Mouse (Mus musculus) liver, adult 2 months (tissue): ENCODE data around the gene Armh3. TPM values are rescaled to one million over a fixed set of nuclear protein-coding genes. Genes with fewer than 3 reads are reported as not detected.
A peak's percentile ranks its signal among the peaks of the same experiment; 100 is the strongest.

Experiments used
- DNase-seq: peaks from one replicate; pipeline ENCODE4 v3.0.0-alpha.2; 2011; ENCODE audit warnings: low read depth, low spot score; ENCODE audit errors: extremely low read depth
- H3K27ac ChIP-seq: fragments of 200-500 bp; replicated peaks from 2 replicates; pipeline ENCODE4 v1.5.1; 2012; ENCODE audit warnings: low read depth, mild to moderate bottlenecking, control low read depth, inconsistent platforms, low read length; ENCODE audit not compliant: insufficient read depth
- H3K27me3 ChIP-seq: fragments of 200-500 bp; 2 replicates; pipeline ENCODE4 v1.6.1; 2012; ENCODE audit warnings: mild to moderate bottlenecking, moderate library complexity, low read length, inconsistent platforms; ENCODE audit not compliant: control insufficient read depth, insufficient read depth
- H3K36me3 ChIP-seq: fragments of 200-500 bp; 2 replicates; pipeline ENCODE4 v1.6.1; 2012; ENCODE audit warnings: low read length, inconsistent platforms; ENCODE audit not compliant: control insufficient read depth, insufficient read depth
- H3K4me1 ChIP-seq: fragments of 200-500 bp; 2 replicates; pipeline ENCODE4 v1.6.1; 2011; ENCODE audit warnings: low read length; ENCODE audit not compliant: control insufficient read depth, insufficient read depth
- H3K4me3 ChIP-seq: fragments of 200-500 bp; 2 replicates; pipeline ENCODE4 v1.5.1; 2011; ENCODE audit warnings: low read depth, mild to moderate bottlenecking, control low read depth, low read length, moderate library complexity; ENCODE audit not compliant: insufficient read depth
- H3K79me2 ChIP-seq: fragments of 200-500 bp; 2 replicates; pipeline ENCODE4 v1.6.1; 2012; ENCODE audit warnings: inconsistent platforms, mild to moderate bottlenecking, low read length, moderate library complexity; ENCODE audit not compliant: control insufficient read depth, insufficient read depth
- H3K9ac ChIP-seq: fragments of 200-500 bp; 2 replicates; pipeline ENCODE4 v1.6.1; 2012; ENCODE audit warnings: low read depth, mild to moderate bottlenecking, control low read depth, inconsistent platforms, low read length
- CTCF ChIP-seq: fragments of 200-500 bp; IDR thresholded peaks from 2 replicates; pipeline ENCODE4 v1.5.1; 2011; ENCODE audit warnings: low read depth, low read length, control low read depth
- POLR2A ChIP-seq: fragments of 200-500 bp; IDR thresholded peaks from 2 replicates; pipeline ENCODE4 v1.6.1; 2011; ENCODE audit warnings: low read length, control low read depth; ENCODE audit not compliant: insufficient read depth; ENCODE audit errors: extremely low read depth
- WGBS: fragments of 180-500 bp; shearing (Covaris S2); methylation state at CpG from one replicate; pipeline ENCODE4 v1.1.7; 2018; 5-methylcytosine and 5-hydroxymethylcytosine counted together
- polyA plus RNA-seq: library from polyadenylated mRNA; depleted of rRNA; stranded (reverse); fragments of >200 nt; gene quantifications from 2 replicates; pipeline ENCODE4 v1.2.3, GENCODE M21; 2012; rRNA removed
- total RNA-seq: library from RNA; depleted of rRNA; stranded (reverse); fragments of >200 nt; gene quantifications from 2 replicates; pipeline ENCODE4 v1.2.3, GENCODE M21; 2014; rRNA removed

Gene Armh3
- total and polyA plus RNA-seq, 2 experiments, result 3.8 to 5.2 TPM

DNA sequence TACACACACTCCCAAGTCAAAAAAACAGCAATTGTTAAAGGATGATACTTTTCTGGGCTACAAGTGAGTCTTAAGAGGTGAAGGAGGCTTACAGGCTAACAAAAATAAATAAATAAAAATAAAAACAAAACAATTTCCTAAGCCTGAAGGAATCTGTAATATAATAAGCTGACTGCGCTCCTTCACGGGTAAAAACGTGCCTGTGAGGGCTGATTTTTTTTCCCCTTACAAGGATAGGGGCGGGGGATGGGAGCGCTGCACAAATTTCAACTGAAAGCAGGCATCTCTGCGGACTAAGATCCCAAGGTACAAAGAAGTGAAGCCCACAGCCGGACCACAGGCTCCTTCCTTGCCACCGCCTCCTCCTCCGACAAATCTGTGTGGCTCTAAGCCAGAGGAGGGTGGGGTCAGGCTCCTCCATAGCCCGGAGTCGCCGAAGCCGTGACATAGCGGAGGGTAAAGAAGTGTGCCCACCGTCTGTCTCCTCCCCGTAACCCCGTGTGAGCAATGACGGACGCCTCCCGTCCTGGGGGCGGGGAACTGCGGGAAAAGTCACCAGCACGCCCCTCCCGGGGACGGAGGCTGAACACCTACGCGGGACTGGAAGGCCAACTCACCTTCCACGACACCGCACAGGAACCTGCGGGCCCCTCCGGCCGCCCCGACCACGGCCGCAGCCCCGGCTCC is 215.8 kb downstream of the Armh3 start:
- Histone ChIP-seq H3K4me3 (peak overlapping the region; percentile 99), H3K27ac (peak overlapping the region; percentile 92), H3K27me3 (no peaks in the 10 kb centered on the region), H3K79me2 (peaks cover 25% of the 10 kb centered on the region), H3K36me3 (peaks cover 12% of the 10 kb centered on the region; the same call in 1 of the 2 replicates), H3K9ac (peak overlapping the region; percentile 97), H3K4me1 (peaks cover 4% of the 10 kb centered on the region)
- TF ChIP-seq CTCF (no peak), POLR2A (no peak)
- peak; percentile 46 for DNase-seq
- WGBS, result under 1% methylated on average over 36 of the region's 36 CpGs

DNA sequence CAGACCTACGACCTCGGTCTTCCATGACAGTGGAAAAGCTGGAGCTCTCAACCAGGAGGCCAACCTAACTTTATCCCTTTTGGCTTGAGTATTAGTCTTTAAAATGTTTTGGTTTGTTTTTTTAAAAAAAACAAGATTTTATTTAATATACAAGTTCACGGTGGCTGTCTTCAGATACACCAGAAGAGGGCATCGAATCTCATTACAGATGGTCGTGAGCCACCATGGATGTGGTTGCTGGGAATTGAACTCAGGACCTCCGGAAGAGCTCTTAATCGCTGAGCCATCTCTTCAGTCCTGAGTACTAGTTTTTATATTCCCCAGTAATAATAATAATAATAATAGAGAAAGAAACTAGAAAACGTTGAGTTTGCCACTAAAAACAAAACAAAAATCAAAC is 216.6 kb downstream of the Armh3 start:
- Histone ChIP-seq H3K27ac (no peak overlapping the region), H3K4me3 (no peak overlapping the region), H3K4me1 (peaks cover 4% of the 10 kb centered on the region), H3K79me2 (peaks cover 25% of the 10 kb centered on the region), H3K9ac (no peak overlapping the region), H3K36me3 (peaks cover 18% of the 10 kb centered on the region; the same call in 1 of the 2 replicates), H3K27me3 (no peaks in the 10 kb centered on the region)
- no peak for DNase-seq
- TF ChIP-seq CTCF (no peak), POLR2A (no peak)
- WGBS, result 38% methylated on average over 8 of the region's 8 CpGs

DNA sequence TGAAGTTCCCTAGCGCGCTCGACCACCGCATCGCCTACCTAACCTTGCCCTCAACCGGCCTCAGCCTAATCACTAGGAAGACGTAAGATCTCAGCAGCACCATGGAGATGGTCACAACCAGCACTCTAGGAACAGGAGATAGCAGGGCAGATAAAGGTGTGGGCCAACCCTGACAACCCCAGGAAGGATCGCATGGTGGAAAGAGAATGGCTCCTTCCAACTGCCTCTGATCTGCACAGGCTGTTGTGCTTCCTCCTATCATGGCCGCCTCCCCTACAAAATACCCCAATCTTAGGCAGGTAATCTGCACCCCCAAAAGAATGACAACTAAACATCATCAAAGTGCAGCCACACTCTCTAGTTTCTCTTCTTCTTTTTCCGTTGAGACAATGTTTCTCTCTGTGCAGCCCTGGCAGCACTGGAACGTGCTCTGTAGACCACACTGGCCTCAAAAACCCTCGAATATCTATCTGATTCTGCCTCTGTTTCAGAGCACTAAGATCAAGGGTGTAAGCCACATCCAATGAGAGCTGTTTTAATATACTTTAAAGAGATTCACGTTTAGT is 217.9 kb downstream of the Armh3 start:
- H3K79me2 ChIP-seq, result peaks cover 25% of the 10 kb centered on the region
- H3K36me3 ChIP-seq, result peaks cover 28% of the 10 kb centered on the region
- no peak for DNase-seq
- TF ChIP-seq POLR2A (no peak), CTCF (no peak)
- H3K27me3 ChIP-seq, result no peaks in the 10 kb centered on the region
- H3K9ac ChIP-seq, result no peak overlapping the region
- peaks cover 4% of the 10 kb centered on the region for H3K4me1 ChIP-seq
- 76% methylated on average over 13 of the region's 13 CpGs for WGBS
- H3K27ac ChIP-seq, result no peak overlapping the region
- no peak overlapping the region for H3K4me3 ChIP-seq

GRCm38 (mm10) chr19:45775486-45775885 is 222.8 kb downstream of the Armh3 start:
- WGBS, result 87% methylated on average over 2 of the region's 2 CpGs
- Histone ChIP-seq H3K36me3 (peaks cover 71% of the 10 kb centered on the region), H3K4me3 (no peak overlapping the region), H3K79me2 (peaks cover 9% of the 10 kb centered on the region; the same call in 1 of the 2 replicates), H3K27ac (no peak overlapping the region), H3K4me1 (no peaks in the 10 kb centered on the region), H3K27me3 (no peaks in the 10 kb centered on the region), H3K9ac (no peak overlapping the region)
- DNase-seq, result no peak
- TF ChIP-seq POLR2A, result no peak
- no peak for TF ChIP-seq CTCF

- Histone ChIP-seq H3K36me3 (peaks cover 82% of the 10 kb centered on the region), H3K27ac (no peak overlapping the region), H3K4me1 (no peaks in the 10 kb centered on the region), H3K9ac (no peak overlapping the region), H3K4me3 (no peak overlapping the region), H3K79me2 (peaks cover 2% of the 10 kb centered on the region; the same call in 1 of the 2 replicates), H3K27me3 (no peaks in the 10 kb centered on the region)
- WGBS, result 89% methylated on average over 5 of the region's 5 CpGs
- no peak for DNase-seq
- TF ChIP-seq CTCF (no peak), POLR2A (no peak)
These were observed 226.8 kb downstream of the Armh3 start for GRCm38 (mm10) chr19:45771501-45771900.

Other genes with a start within 250 kb of the Armh3 start
- gene Npm3, start 248.9 kb downstream of the Armh3 start, total RNA-seq, result 23.0 and 29.1 TPM in 2 replicates
- 31.7 and 32.2 TPM in 2 replicates for gene Npm3, start 248.9 kb downstream of the Armh3 start, polyA plus RNA-seq
- gene Mgea5, start 214.7 kb downstream of the Armh3 start, total RNA-seq, result 44.3 and 51.1 TPM in 2 replicates
- 9.4 and 11.1 TPM in 2 replicates for gene Mgea5, start 214.7 kb downstream of the Armh3 start, polyA plus RNA-seq
- not detected in 2 replicates for gene Kcnip2, start 182.4 kb downstream of the Armh3 start, total RNA-seq
- 0.02 and 0.04 TPM in 2 replicates for gene Kcnip2, start 182.4 kb downstream of the Armh3 start, polyA plus RNA-seq
- 2.3 and 2.9 TPM in 2 replicates for gene Hps6, start 5.0 kb upstream of the Armh3 start, total RNA-seq
- gene Hps6, start 5.0 kb upstream of the Armh3 start, polyA plus RNA-seq, result 3.2 TPM in 2 replicates
- 1.1 and 2.1 TPM in 2 replicates for gene Pprc1, start 46.4 kb upstream of the Armh3 start, total RNA-seq
- gene Pprc1, start 46.4 kb upstream of the Armh3 start, polyA plus RNA-seq, result 5.0 and 11.7 TPM in 2 replicates
- gene Ldb1, start 46.7 kb upstream of the Armh3 start, total RNA-seq, result 14.9 and 18.1 TPM in 2 replicates
- gene Ldb1, start 46.7 kb upstream of the Armh3 start, polyA plus RNA-seq, result 27.9 and 42.1 TPM in 2 replicates
- gene Nolc1, start 77.4 kb upstream of the Armh3 start, total RNA-seq, result 3.4 and 3.8 TPM in 2 replicates
- 5.6 and 7.3 TPM in 2 replicates for gene Nolc1, start 77.4 kb upstream of the Armh3 start, polyA plus RNA-seq
- gene Elovl3, start 133.4 kb upstream of the Armh3 start, total RNA-seq, result 0.67 and 9.8 TPM in 2 replicates
- gene Elovl3, start 133.4 kb upstream of the Armh3 start, polyA plus RNA-seq, result 2.6 and 3.7 TPM in 2 replicates
- not detected in 2 replicates for gene Pitx3, start 149.8 kb upstream of the Armh3 start, total RNA-seq
- gene Pitx3, start 149.8 kb upstream of the Armh3 start, polyA plus RNA-seq, result not detected in 2 replicates
- 25.0 and 25.7 TPM in 2 replicates for gene Gbf1, start 154.0 kb upstream of the Armh3 start, total RNA-seq
- 49.3 and 58.1 TPM in 2 replicates for gene Gbf1, start 154.0 kb upstream of the Armh3 start, polyA plus RNA-seq